Mouse (Mus musculus) liver, adult 2 months (tissue): ENCODE results near the gene Rrbp1.

Experiments
- CTCF ChIP-seq: fragments of 200-500 bp; IDR thresholded peaks from 2 replicates; pipeline ENCODE4 v1.5.1; 2011; ENCODE audit warnings: low read depth, low read length, control low read depth
- POLR2A ChIP-seq: fragments of 200-500 bp; IDR thresholded peaks from 2 replicates; pipeline ENCODE4 v1.6.1; 2011; ENCODE audit warnings: low read length, control low read depth; ENCODE audit not compliant: insufficient read depth; ENCODE audit errors: extremely low read depth

- TF ChIP-seq CTCF = no peak
- TF ChIP-seq POLR2A = no peak
These were observed 87.0 kb downstream of the Rrbp1 start for GRCm38 (mm10) chr2:143924085-143924484.
